Mouse (Mus musculus) CH12.LX (cell line): ENCODE results near the gene Eml6. TPM values are rescaled to one million over a fixed set of nuclear protein-coding genes. Genes with fewer than 3 reads are reported as not detected.

Source experiments
- DNase-seq: peaks from one replicate; pipeline ENCODE4 v3.0.0-alpha.2; 2013; ENCODE audit errors: extremely low read depth
- H3K27ac ChIP-seq: 2 replicates; pipeline ENCODE4 v1.5.1; 2012; ENCODE audit warnings: low read depth, mild to moderate bottlenecking, control low read depth, moderate library complexity; ENCODE audit not compliant: insufficient read depth
- H3K27me3 ChIP-seq: replicated peaks from 2 replicates; pipeline ENCODE3; 2012; ENCODE audit warnings: inconsistent platforms
- H3K36me3 ChIP-seq, 2 experiments: replicated peaks in 1 of 2; 2 replicates each; pipeline versions ENCODE3 to v1.6.1; 2012; ENCODE audit warnings: inconsistent platforms in 1 of 2, low read length in 1 of 2, mild to moderate bottlenecking in 1 of 2, mixed read lengths in 1 of 2, moderate library complexity in 1 of 2; ENCODE audit not compliant: control insufficient read depth in 1 of 2, insufficient read depth in 1 of 2
- H3K4me1 ChIP-seq, 2 experiments: 2 replicates each; pipeline ENCODE4 v1.6.1; 2012; ENCODE audit warnings: inconsistent platforms in 1 of 2, moderate library complexity in 1 of 2; ENCODE audit not compliant: insufficient read depth in 2 of 2, control insufficient read depth in 1 of 2
- H3K4me2 ChIP-seq: 2 replicates; pipeline ENCODE4 v1.6.1; 2012; ENCODE audit warnings: low read depth, mild to moderate bottlenecking, control low read depth; ENCODE audit not compliant: poor library complexity, insufficient read depth, severe bottlenecking
- H3K4me3 ChIP-seq, 3 experiments: fragments of 150-350 bp in 1 of 3; sonication (generic) in 1 of 3; replicated peaks in 1 of 3; 2 replicates each; pipeline versions ENCODE3 to v1.5.1; 2011 to 2012; ENCODE audit warnings: low read depth in 2 of 3, low read length in 2 of 3, mild to moderate bottlenecking in 2 of 3, moderate library complexity in 2 of 3, control low read depth in 1 of 3, improper control_type of control experiment in 1 of 3, inconsistent platforms in 1 of 3, mixed read lengths in 1 of 3; ENCODE audit not compliant: poor library complexity in 1 of 3
- H3K79me2 ChIP-seq: replicated peaks from 2 replicates; pipeline ENCODE4 v1.6.1; 2012; ENCODE audit warnings: mild to moderate bottlenecking, moderate library complexity; ENCODE audit not compliant: control insufficient read depth, poor library complexity, insufficient read depth, severe bottlenecking; ENCODE audit errors: extremely low read depth
- H3K9ac ChIP-seq: 2 replicates; pipeline ENCODE4 v1.6.1; 2012; ENCODE audit warnings: low read depth, mild to moderate bottlenecking, control low read depth, moderate library complexity; ENCODE audit not compliant: insufficient read depth
- H3K9me3 ChIP-seq: replicated peaks from 2 replicates; pipeline ENCODE3; 2012; ENCODE audit warnings: low read length, inconsistent platforms, mixed read lengths
- CHD2 ChIP-seq: IDR thresholded peaks from 2 replicates; pipeline ENCODE4 v1.6.1; 2011; ENCODE audit warnings: low read length, improper control_type of control experiment
- CTCF ChIP-seq, 2 experiments: IDR thresholded peaks in 1 of 2; conservative IDR thresholded peaks in 1 of 2; 2 replicates each; pipeline ENCODE4 v1.5.1; 2011 to 2012; ENCODE audit warnings: low read depth in 2 of 2, low read length in 2 of 2, improper control_type of control experiment in 1 of 2, inconsistent platforms in 1 of 2, mild to moderate bottlenecking in 1 of 2, moderate library complexity in 1 of 2
- ELF1 ChIP-seq: IDR thresholded peaks from 2 replicates; pipeline ENCODE4 v1.6.1; 2014; ENCODE audit warnings: low read depth, mild to moderate bottlenecking, inconsistent platforms, low read length, improper control_type of control experiment
- GABPA ChIP-seq: IDR thresholded peaks from 2 replicates; pipeline ENCODE4 v1.6.1; 2012; ENCODE audit warnings: low read depth, low read length, improper control_type of control experiment, inconsistent platforms; ENCODE audit not compliant: insufficient replicate concordance
- IRF4 ChIP-seq: IDR thresholded peaks from 2 replicates; pipeline ENCODE4 v1.6.1; 2014; ENCODE audit warnings: low read depth, mild to moderate bottlenecking, inconsistent platforms, low read length, improper control_type of control experiment
- MAFK ChIP-seq: IDR thresholded peaks from 2 replicates; pipeline ENCODE4 v1.6.1; 2011; ENCODE audit warnings: low read length, improper control_type of control experiment; ENCODE audit not compliant: insufficient replicate concordance
- MAX ChIP-seq: IDR thresholded peaks from 2 replicates; pipeline ENCODE4 v1.6.1; 2011; ENCODE audit warnings: low read length, improper control_type of control experiment
- MEF2A ChIP-seq: IDR thresholded peaks from 2 replicates; pipeline ENCODE4 v1.6.1; 2014; ENCODE audit warnings: low read depth, mild to moderate bottlenecking, inconsistent platforms, low read length, improper control_type of control experiment, borderline replicate concordance
- MXI1 ChIP-seq: IDR thresholded peaks from 2 replicates; pipeline ENCODE4 v1.6.1; 2011; ENCODE audit warnings: mild to moderate bottlenecking, low read depth, low read length, improper control_type of control experiment
- NELFE ChIP-seq: IDR thresholded peaks from 2 replicates; pipeline ENCODE4 v1.6.1; 2011; ENCODE audit warnings: low read depth, low read length, improper control_type of control experiment
- RAD21 ChIP-seq: IDR thresholded peaks from 2 replicates; pipeline ENCODE4 v1.6.1; 2011; ENCODE audit warnings: low read depth, mild to moderate bottlenecking, low read length, improper control_type of control experiment, moderate library complexity
- SIN3A ChIP-seq: IDR thresholded peaks from 2 replicates; pipeline ENCODE4 v1.6.1; 2012; ENCODE audit warnings: low read length, improper control_type of control experiment, inconsistent platforms
- SMC3 ChIP-seq: IDR thresholded peaks from 2 replicates; pipeline ENCODE4 v1.6.1; 2011; ENCODE audit warnings: low read depth, low read length, improper control_type of control experiment
- TBP ChIP-seq: conservative IDR thresholded peaks from 2 replicates; pipeline ENCODE4 v1.6.1; 2011; ENCODE audit warnings: low read depth, low read length, improper control_type of control experiment
- TCF12 ChIP-seq: IDR thresholded peaks from 2 replicates; pipeline ENCODE4 v1.6.1; 2014; ENCODE audit warnings: low read depth, mild to moderate bottlenecking, inconsistent platforms, low read length, improper control_type of control experiment
- USF1 ChIP-seq: IDR thresholded peaks from 2 replicates; pipeline ENCODE4 v1.6.1; 2014; ENCODE audit warnings: low read depth, mild to moderate bottlenecking, inconsistent platforms, low read length, improper control_type of control experiment
- USF2 ChIP-seq: conservative IDR thresholded peaks from 2 replicates; pipeline ENCODE4 v1.6.1; 2011; ENCODE audit warnings: low read depth, low read length, improper control_type of control experiment
- ZC3H11A ChIP-seq: IDR thresholded peaks from 2 replicates; pipeline ENCODE4 v1.6.1; 2012; ENCODE audit warnings: low read depth, mild to moderate bottlenecking, inconsistent platforms, low read length, improper control_type of control experiment
- ZKSCAN1 ChIP-seq: IDR thresholded peaks from 2 replicates; pipeline ENCODE4 v1.6.1; 2012; ENCODE audit warnings: low read depth, inconsistent platforms, low read length, improper control_type of control experiment, borderline replicate concordance
- ZNF384 ChIP-seq: IDR thresholded peaks from 2 replicates; pipeline ENCODE4 v1.6.1; 2012; ENCODE audit warnings: low read depth, low read length, improper control_type of control experiment, inconsistent platforms
- dilution Hi-C: fragments of 300-500 bp; cut with MboI; formaldehyde crosslinking; loops from 2 replicates; pipeline ENCODE4 v1.14.3; 2020; ENCODE audit warnings: low sequenced_read_pairs; ENCODE audit not compliant: extremely low pct_unique_long_range_greater_than_20kb, extremely low pct_ligation_motif_present
- in situ Hi-C: fragments of 300-500 bp; cut with MboI; formaldehyde crosslinking; loops from 3 replicates; pipeline ENCODE4 v1.14.3; 2019; ENCODE audit warnings: low sequenced_read_pairs, low pct_ligation_motif_present, low pct_unique_long_range_greater_than_20kb, mixed read lengths
- polyA plus RNA-seq: library from polyadenylated mRNA; unstranded; fragments of >175 nt; gene quantifications from 2 replicates; pipeline ENCODE4 v1.2.1, GENCODE M21; 2012; ENCODE audit warnings: low read depth; ENCODE audit not compliant: insufficient read length
- total RNA-seq, 2 experiments: library from RNA; depleted of rRNA; stranded (reverse); fragments of 300-350 nt in 1 of 2; fragments of >200 nt in 1 of 2; gene quantifications; 2 replicates each; pipeline ENCODE4 v1.2.3; 2012 to 2014

Eml6 gene
- total and polyA plus RNA-seq, 3 experiments: 3.1 to 3.7 (median 3.2) TPM

- Histone ChIP-seq H3K27me3 (no peaks in the 10 kb centered on the region), H3K4me1 (peaks cover 13 to 49% of the 10 kb centered on the region in 2 experiments), H3K9ac (no peak overlapping the region), H3K9me3 (no peaks in the 10 kb centered on the region), H3K27ac (no peak overlapping the region), H3K36me3 (no peaks in the 10 kb centered on the region), H3K79me2 (no peaks in the 10 kb centered on the region), H3K4me3 (no peak overlapping the region), H3K4me2 (no peak overlapping the region)
- peak; percentile 45 for TF ChIP-seq ZC3H11A
- 0 out of 2 replicates have a peak, but pooled peaks have one; percentile 12 for TF ChIP-seq MAX
- TF ChIP-seq CTCF (conservative IDR thresholded peaks at IDR 0.05 in 1 of 2, IDR thresholded peaks at IDR 0.05 in 1 of 2; ENCODE audit: low read depth in 2 of 2, low read length in 2 of 2): peak in 1 of 2 experiments; percentile 71; a peak in 2 of 4 replicates
- TF ChIP-seq RAD21: peak; percentile 70
- TF ChIP-seq SMC3: peak; percentile 86
- peak; percentile 40; the same call in 1 of the 2 replicates for TF ChIP-seq IRF4
- 0 out of 2 replicates have a peak, but pooled peaks have one; percentile 11 for TF ChIP-seq TCF12
- TF ChIP-seq MAFK: no peak
- no peak for TF ChIP-seq MXI1
- no peak for TF ChIP-seq TBP
- no peak for TF ChIP-seq ZKSCAN1
- TF ChIP-seq MEF2A: no peak
- in situ Hi-C loops (no loop called here), dilution Hi-C loops (no loop called here)
- DNase-seq: no peak
These were observed 213.4 kb downstream of the Eml6 start for GRCm38 (mm10) chr11:29812475-29812874.

- Histone ChIP-seq H3K4me1 (peaks cover 17 to 58% of the 10 kb centered on the region in 2 experiments), H3K9ac (no peak overlapping the region), H3K4me3 (no peak overlapping the region), H3K27me3 (no peaks in the 10 kb centered on the region), H3K9me3 (no peaks in the 10 kb centered on the region), H3K36me3 (no peaks in the 10 kb centered on the region), H3K27ac (no peak overlapping the region), H3K79me2 (no peaks in the 10 kb centered on the region), H3K4me2 (no peak overlapping the region)
- DNase-seq: peak; percentile 88
- in situ Hi-C loops: no loop called here
- dilution Hi-C loops: no loop called here
- TF ChIP-seq CTCF (conservative IDR thresholded peaks at IDR 0.05 in 1 of 2, IDR thresholded peaks at IDR 0.05 in 1 of 2; ENCODE audit: low read depth in 2 of 2, low read length in 2 of 2) (no peak), ELF1 (peak; percentile 43), MAFK (no peak), CHD2 (no peak), RAD21 (no peak), MAX (no peak), MXI1 (peak; percentile 53; the same call in 1 of the 2 replicates), USF1 (no peak), NELFE (no peak), SIN3A (no peak; the same call in 1 of the 2 replicates), ZNF384 (no peak), MEF2A (no peak), IRF4 (no peak), USF2 (no peak), GABPA (no peak)
These were observed 215.5 kb downstream of the Eml6 start for GRCm38 (mm10) chr11:29810324-29810723.
